Mouse (Mus musculus) granulocyte monocyte progenitor cell, adult 5-6 weeks (primary cell): ENCODE data around the gene Gpr180. TPM values are rescaled to one million over a fixed set of nuclear protein-coding genes. Genes with fewer than 3 reads are reported as not detected.

Source experiments
- ATAC-seq: replicated peaks from 2 replicates; pipeline ENCODE4 v1.8.0; 2016; ENCODE audit warnings: mild to moderate bottlenecking, moderate TSS enrichment, inconsistent platforms; ENCODE audit not compliant: poor library complexity, severe bottlenecking
- total RNA-seq, 2 experiments: library from RNA; stranded (forward) in 1 of 2; stranded (reverse) in 1 of 2; fragments of 200-712, 200-1000 nt in 1 of 2; fragments of >200 nt in 1 of 2; fragmentation: Nextera tagmentation in 1 of 2; gene quantifications; 2 replicates each; pipeline ENCODE4 v1.2.3; 2014 to 2017

Gpr180 gene
- total RNA-seq, 2 experiments from 2014 or later = 12.7 to 15.0 TPM

- no peak for ATAC-seq
Observed at GRCm38 (mm10) chr14:118197063-118197462, 60.1 kb downstream of the Gpr180 start.

GRCm38 (mm10) chr14:118200731-118201130 lies 63.8 kb downstream of the Gpr180 start:
- ATAC-seq = no peak

GRCm38 (mm10) chr14:118202006-118202405 lies 65.0 kb downstream of the Gpr180 start:
- ATAC-seq = no peak

- ATAC-seq = peak; percentile 81
Observed at GRCm38 (mm10) chr14:118203031-118203430, 66.1 kb downstream of the Gpr180 start.

DNA sequence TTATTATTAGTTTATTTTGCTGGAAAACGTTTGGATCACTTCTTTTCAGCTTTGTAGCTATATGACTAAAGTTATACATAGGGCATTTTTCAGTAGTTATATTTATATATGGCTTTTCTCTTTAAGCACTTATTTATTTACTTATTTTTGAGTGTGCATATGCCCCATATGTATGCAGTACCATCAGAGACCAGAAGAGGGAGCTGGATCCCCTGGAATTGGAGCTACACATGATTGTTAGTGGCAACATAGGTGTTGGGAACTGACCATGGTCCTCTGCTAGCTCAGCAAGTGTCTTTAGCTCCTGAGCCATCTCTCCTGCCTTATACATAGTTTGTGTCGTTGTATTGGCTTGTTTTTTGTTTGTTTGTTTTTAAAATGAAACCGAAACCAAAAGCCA lies 70.4 kb downstream of the Gpr180 start:
- ATAC-seq = no peak

GRCm38 (mm10) chr14:118209642-118210041 lies 72.7 kb downstream of the Gpr180 start:
- no peak; the same call in 1 of the 2 replicates for ATAC-seq

DNA sequence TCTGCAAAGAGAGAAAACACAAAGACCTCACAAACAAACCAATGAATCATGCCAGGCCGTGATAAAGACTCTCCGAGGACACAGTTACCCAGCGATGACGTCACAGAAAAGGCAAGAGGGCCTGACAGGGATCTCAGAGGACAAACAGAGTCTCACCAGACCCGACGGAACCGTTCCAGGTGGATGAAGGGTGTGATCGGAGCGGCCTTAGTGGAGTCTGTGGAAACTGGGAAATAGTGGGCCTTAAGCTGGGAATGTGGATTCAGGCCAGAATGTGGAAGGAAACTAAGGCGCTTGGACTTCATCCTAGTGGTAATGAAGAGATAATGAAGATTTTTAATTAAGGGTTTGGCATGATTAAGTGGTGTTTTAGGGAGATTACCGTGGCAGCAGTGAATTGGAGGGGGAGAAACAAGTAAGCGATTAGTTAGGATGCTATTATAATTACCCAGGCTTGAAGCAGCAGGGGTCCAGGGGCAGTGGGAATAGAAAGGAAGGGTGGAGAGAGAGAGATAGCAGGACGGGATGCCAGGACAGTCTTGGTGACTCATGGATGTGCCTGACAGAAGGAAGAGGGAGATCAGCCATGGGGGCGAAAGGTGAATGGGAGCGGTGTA lies 75.3 kb downstream of the Gpr180 start:
- no peak for ATAC-seq

Other genes with a start within 250 kb of the Gpr180 start
- not detected in 2 replicates for gene Dct, start 84.9 kb upstream of the Gpr180 start, total RNA-seq (2014; fragmentation: Nextera tagmentation)
- gene Dct, start 84.9 kb upstream of the Gpr180 start, total RNA-seq (2017) = not detected in 2 replicates
- 14.2 and 34.4 TPM in 2 replicates for gene Tgds, start 4.4 kb upstream of the Gpr180 start, total RNA-seq (2014; fragmentation: Nextera tagmentation)
- gene Tgds, start 4.4 kb upstream of the Gpr180 start, total RNA-seq (2017) = 18.0 and 31.4 TPM in 2 replicates
- not detected in 2 replicates for gene Sox21, start 99.9 kb downstream of the Gpr180 start, total RNA-seq (2014; fragmentation: Nextera tagmentation)
- gene Sox21, start 99.9 kb downstream of the Gpr180 start, total RNA-seq (2017) = not detected in 2 replicates
- not detected in 2 replicates for gene Gm9376, start 129.8 kb downstream of the Gpr180 start, total RNA-seq (2014; fragmentation: Nextera tagmentation)
- not detected in 2 replicates for gene Gm9376, start 129.8 kb downstream of the Gpr180 start, total RNA-seq (2017)